In the genomic region with DNA sequence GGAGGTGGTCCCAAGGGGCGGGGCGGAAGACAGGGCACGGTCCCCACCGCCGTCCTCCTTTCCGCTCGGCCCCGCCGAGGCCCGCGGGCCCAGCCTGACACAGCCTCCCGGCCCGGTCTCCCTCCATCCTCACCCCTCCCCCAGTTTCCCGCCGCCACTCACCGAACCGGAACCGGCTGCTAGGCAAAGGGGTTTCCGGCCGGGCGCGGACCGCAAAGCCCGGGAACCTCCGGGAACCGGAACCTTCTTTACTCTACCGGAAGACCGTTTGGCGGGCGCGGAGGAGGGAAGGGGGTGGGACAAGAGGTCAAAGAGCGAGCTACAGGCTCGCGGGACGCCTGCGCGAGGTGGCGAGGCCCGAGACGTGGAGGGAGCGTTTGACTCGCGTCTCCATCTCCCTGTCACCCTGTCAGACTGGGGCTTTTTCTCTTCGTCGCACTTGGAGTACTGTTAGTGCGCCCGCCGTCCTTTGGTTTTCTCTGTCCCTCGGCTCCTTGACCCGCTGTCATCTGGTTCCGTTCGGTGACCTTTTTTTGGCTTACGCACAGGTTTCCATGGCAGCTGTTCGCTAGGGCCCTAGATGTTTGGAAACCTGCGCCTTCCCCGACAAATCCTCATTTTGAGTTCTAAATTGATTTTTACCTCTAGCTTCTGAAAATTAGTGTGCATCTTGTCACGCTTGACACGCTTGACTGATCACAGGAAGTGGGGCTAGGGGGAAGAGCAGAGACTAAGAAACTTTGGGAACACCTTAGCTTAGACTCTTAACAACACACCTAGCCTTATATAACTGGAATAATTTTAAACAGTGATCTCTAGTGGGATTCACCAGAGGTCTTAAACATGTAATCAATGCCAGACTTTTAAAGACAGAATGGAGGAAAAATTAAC, we compare ENCODE assay signal across 1 mouse cellular context.
TF ChIP-seq lines count a peak whose summit lies in the region.

A gene (minus strand): TSS at position 624 of the 891 bp plus-strand sequence.

TF ChIP-seq in MEL, 35 proteins besides CTCF, POLR2A, EP300 and RAD21 (continued from another document):
- no peak for TF ChIP-seq MEF2A (IDR thresholded peaks at IDR 0.05; ENCODE audit: extremely low read depth, insufficient replicate concordance, low read depth, low read length, poor library complexity, severe bottlenecking)
- TF ChIP-seq TBP (IDR thresholded peaks at IDR 0.05; ENCODE audit: low read depth, low read length), result peak; percentile 92
